Mouse (Mus musculus): ENCODE results near the gene Ccdc183.
A peak's percentile ranks its signal among the peaks of the same experiment; 100 is the strongest.

Gene Ccdc183

GRCm38 (mm10) chr2:25617578-25617977 is at the start of gene Ccdc183:
TSS of gene Ccdc183 (minus strand) at chr2:25617678.
- no peak for DNase-seq (ENCODE audit: low read depth in 1 of 2, low spot score in 2 of 2)

GRCm38 (mm10) chr2:25666516-25666915 is 49.0 kb upstream of the Ccdc183 start:
- DNase-seq (ENCODE audit: low read depth in 1 of 2, low spot score in 2 of 2): no peak

- no peak for DNase-seq (ENCODE audit: low read depth in 1 of 2, low spot score in 2 of 2)
These were observed 46.6 kb upstream of the Ccdc183 start for GRCm38 (mm10) chr2:25664125-25664524.

- peak in 1 of 2 experiments; percentile 10 for DNase-seq (ENCODE audit: low read depth in 1 of 2, low spot score in 2 of 2)
These were observed 46.0 kb upstream of the Ccdc183 start for GRCm38 (mm10) chr2:25663511-25663910.

GRCm38 (mm10) chr2:25661245-25661970 is 43.9 kb upstream of the Ccdc183 start:
- DNase-seq (ENCODE audit: low read depth in 1 of 2, low spot score in 2 of 2): no peak

GRCm38 (mm10) chr2:25660279-25660678 is 42.8 kb upstream of the Ccdc183 start:
- no peak for DNase-seq (ENCODE audit: low read depth in 1 of 2, low spot score in 2 of 2)

GRCm38 (mm10) chr2:25657652-25658051 is 40.2 kb upstream of the Ccdc183 start, which contains the start of gene Lcn5:
TSS of gene Lcn5 (plus strand) at chr2:25657952.
- no peak for DNase-seq (ENCODE audit: low read depth in 1 of 2, low spot score in 2 of 2)

GRCm38 (mm10) chr2:25657246-25657645 is 39.8 kb upstream of the Ccdc183 start:
- no peak for DNase-seq (ENCODE audit: low read depth in 1 of 2, low spot score in 2 of 2)

- DNase-seq (ENCODE audit: low read depth in 1 of 2, low spot score in 2 of 2): no peak
These were observed 39.2 kb upstream of the Ccdc183 start for GRCm38 (mm10) chr2:25656691-25657090.

GRCm38 (mm10) chr2:25654502-25654901 is 37.0 kb upstream of the Ccdc183 start:
- DNase-seq (ENCODE audit: low read depth in 1 of 2, low spot score in 2 of 2): no peak

GRCm38 (mm10) chr2:25652902-25653301 is 35.4 kb upstream of the Ccdc183 start, which contains the start of gene Lcn8:
TSS of gene Lcn8 (plus strand) at chr2:25653120.
- DNase-seq (ENCODE audit: low read depth in 1 of 2, low spot score in 2 of 2): no peak

- no peak for DNase-seq (ENCODE audit: low read depth in 1 of 2, low spot score in 2 of 2)
These were observed 22.4 kb upstream of the Ccdc183 start for GRCm38 (mm10) chr2:25639890-25640289.

- no peak for DNase-seq (ENCODE audit: low read depth in 1 of 2, low spot score in 2 of 2)
These were observed 16.6 kb upstream of the Ccdc183 start for GRCm38 (mm10) chr2:25634046-25634445.

- DNase-seq (ENCODE audit: low read depth in 1 of 2, low spot score in 2 of 2): no peak
These were observed 16.1 kb upstream of the Ccdc183 start for GRCm38 (mm10) chr2:25633616-25634015.

- no peak for DNase-seq (ENCODE audit: low read depth in 1 of 2, low spot score in 2 of 2)
These were observed 11.3 kb upstream of the Ccdc183 start for GRCm38 (mm10) chr2:25628738-25629137.

GRCm38 (mm10) chr2:25627811-25628210 is 10.3 kb upstream of the Ccdc183 start, which contains the start of gene Fcna:
TSS of gene Fcna (minus strand) at chr2:25628030.
- DNase-seq (ENCODE audit: low read depth in 1 of 2, low spot score in 2 of 2): no peak

GRCm38 (mm10) chr2:25625986-25626385 is 8.5 kb upstream of the Ccdc183 start:
- no peak for DNase-seq (ENCODE audit: low read depth in 1 of 2, low spot score in 2 of 2)

GRCm38 (mm10) chr2:25621229-25622200 is 4.0 kb upstream of the Ccdc183 start, which contains the start of gene Tmem141:
TSS of gene Tmem141 (minus strand) at chr2:25622005.
- peak; percentile 30 to 76 for DNase-seq (ENCODE audit: low read depth in 1 of 2, low spot score in 2 of 2)

GRCm38 (mm10) chr2:25620852-25621228 is 3.4 kb upstream of the Ccdc183 start:
- no peak for DNase-seq (ENCODE audit: low read depth in 1 of 2, low spot score in 2 of 2)

GRCm38 (mm10) chr2:25620386-25620785 is 2.9 kb upstream of the Ccdc183 start:
- DNase-seq (ENCODE audit: low read depth in 1 of 2, low spot score in 2 of 2): no peak

GRCm38 (mm10) chr2:25616398-25616797 is 1.1 kb downstream of the Ccdc183 start:
- DNase-seq (ENCODE audit: low read depth in 1 of 2, low spot score in 2 of 2): no peak

- no peak for DNase-seq (ENCODE audit: low read depth in 1 of 2, low spot score in 2 of 2)
These were observed 8.8 kb downstream of the Ccdc183 start for GRCm38 (mm10) chr2:25608671-25609070.

Data from monocyte, adult 2 months (primary cell).